Mouse (Mus musculus): Measurements from ENCODE around the gene Rasa3. TPM values are rescaled to one million over a fixed set of nuclear protein-coding genes. Genes with fewer than 3 reads are reported as not detected.

The Rasa3 gene
- polyA plus RNA-seq, 1 experiment from 2014 or later, result 12.0 TPM

DNA sequence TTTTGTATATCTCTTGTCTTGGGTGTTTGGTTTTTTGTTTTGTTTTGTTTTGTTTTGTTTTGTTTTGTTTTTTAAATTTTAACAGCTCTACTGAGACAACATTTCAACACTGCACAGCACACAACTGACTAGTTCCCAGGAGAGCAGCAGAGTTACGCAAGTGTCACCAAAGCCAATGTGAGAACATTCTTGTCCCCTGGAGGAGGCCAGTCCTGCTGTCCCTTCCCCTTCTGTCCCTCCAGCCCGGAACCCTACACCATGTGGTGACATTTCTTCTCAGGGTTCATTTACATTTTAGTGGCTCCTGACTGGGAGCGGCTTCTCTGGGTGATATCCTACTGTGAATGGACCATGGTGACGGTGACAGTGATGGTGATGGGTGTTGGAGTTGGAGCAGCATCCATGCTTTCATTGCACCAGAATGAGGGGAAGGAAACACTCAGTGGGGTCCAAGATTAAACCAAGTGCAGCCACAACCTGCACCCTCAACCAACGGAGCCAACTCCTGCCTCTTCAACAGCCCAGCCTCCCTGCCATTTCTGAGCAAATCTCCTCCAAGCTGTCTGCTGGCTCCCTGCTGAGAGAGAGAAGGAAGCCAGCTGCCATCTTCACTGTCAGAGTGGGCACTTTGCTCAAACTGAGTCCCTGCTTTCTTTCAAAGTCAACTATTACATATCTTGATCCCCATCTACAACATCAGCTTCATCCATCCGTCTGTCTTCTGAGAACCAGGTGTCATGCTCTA is 32.3 kb downstream of the Rasa3 start:
- DNase-seq (ENCODE audit: low spot score), result no peak
- no peak overlapping the region for H3K4me3 ChIP-seq (ENCODE audit: low read depth, low read length)
- ATAC-seq (ENCODE audit: low FRiP score, low TSS enrichment), result no peak
- H3K9me3 ChIP-seq (ENCODE audit: control insufficient read depth, low read length), result no peaks in the 10 kb centered on the region
- no peak overlapping the region for H3K4me2 ChIP-seq (replicated peaks; ENCODE audit: low read depth)
- 62% methylated on average over 6 of the region's 6 CpGs for WGBS
- no peak overlapping the region for H3K9ac ChIP-seq (ENCODE audit: low read length)
- H3K36me3 ChIP-seq (ENCODE audit: control insufficient read depth, insufficient read depth, low read length), result no peaks in the 10 kb centered on the region
- TF ChIP-seq EP300 (optimal IDR thresholded peaks at IDR 0.05) (no peak), CTCF (IDR thresholded peaks at IDR 0.05; ENCODE audit: low read depth) (no peak)
- peak overlapping the region; percentile 85 for H3K27ac ChIP-seq (replicated peaks)
- H3K4me1 ChIP-seq (replicated peaks; ENCODE audit: control insufficient read depth, insufficient read depth), result peaks cover 17% of the 10 kb centered on the region
- no peaks in the 10 kb centered on the region for H3K27me3 ChIP-seq (ENCODE audit: control insufficient read depth, insufficient read depth, low read length)

DNA sequence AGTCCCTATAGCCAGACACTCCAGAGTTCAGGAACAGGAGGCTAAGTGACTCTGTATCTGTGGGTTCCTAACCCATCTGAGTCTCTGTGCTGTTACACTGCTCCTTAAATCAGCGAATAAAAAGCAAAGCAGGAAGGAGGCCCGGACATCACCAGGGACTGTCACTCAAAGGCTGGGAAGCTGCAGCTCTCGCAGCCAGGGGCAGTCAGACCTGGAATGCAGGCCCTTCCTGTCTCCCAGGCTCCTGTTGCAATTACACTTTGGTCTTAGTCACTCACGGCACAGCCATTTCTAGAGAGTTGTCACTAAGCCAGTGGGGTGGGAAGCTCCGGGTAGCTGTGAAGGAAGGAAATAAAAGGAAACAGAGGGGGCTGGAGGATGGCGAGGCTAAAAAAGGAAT is 33.2 kb downstream of the Rasa3 start:
- Histone ChIP-seq H3K9ac (ENCODE audit: low read length) (no peak overlapping the region), H3K27ac (replicated peaks) (peak overlapping the region; percentile 85), H3K9me3 (ENCODE audit: control insufficient read depth, low read length) (no peaks in the 10 kb centered on the region), H3K4me1 (replicated peaks; ENCODE audit: control insufficient read depth, insufficient read depth) (peaks cover 15% of the 10 kb centered on the region), H3K4me3 (ENCODE audit: low read depth, low read length) (no peak overlapping the region), H3K36me3 (ENCODE audit: control insufficient read depth, insufficient read depth, low read length) (no peaks in the 10 kb centered on the region), H3K27me3 (ENCODE audit: control insufficient read depth, insufficient read depth, low read length) (no peaks in the 10 kb centered on the region), H3K4me2 (replicated peaks; ENCODE audit: low read depth) (no peak overlapping the region)
- TF ChIP-seq EP300 (optimal IDR thresholded peaks at IDR 0.05) (no peak), CTCF (IDR thresholded peaks at IDR 0.05; ENCODE audit: low read depth) (peak; percentile 35)
- ATAC-seq (ENCODE audit: low FRiP score, low TSS enrichment) (peak; percentile 35; the same call in 1 of the 2 replicates), DNase-seq (ENCODE audit: low spot score) (no peak)
- 19% methylated on average over 6 of the region's 6 CpGs for WGBS

DNA sequence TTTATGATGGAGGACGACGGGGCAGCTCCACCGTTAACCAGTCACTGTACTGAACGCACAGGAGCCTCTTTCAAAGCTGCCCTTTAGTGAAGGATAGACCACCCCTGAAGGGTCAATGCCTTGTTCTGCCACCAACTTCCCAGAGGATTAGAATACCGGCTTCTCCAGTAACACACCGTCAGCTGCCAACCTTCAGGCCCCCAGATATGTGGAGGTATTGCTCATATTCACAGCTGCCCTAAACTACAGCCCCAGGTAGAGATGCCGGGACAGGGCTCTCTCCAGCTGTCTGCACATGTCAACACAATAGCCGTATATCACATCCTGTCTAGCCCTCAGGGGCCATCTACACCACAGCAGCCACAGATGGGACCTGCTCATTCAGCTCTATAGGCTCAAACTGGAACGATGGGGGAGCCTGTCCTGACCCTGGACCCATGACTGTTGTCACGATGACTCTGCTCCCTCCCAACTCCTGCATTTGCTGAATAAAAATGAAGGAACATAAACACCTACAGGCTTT is 34.7 kb downstream of the Rasa3 start:
- H3K27ac ChIP-seq (replicated peaks), result peak overlapping the region; percentile 69
- H3K4me3 ChIP-seq (ENCODE audit: low read depth, low read length), result no peak overlapping the region
- ATAC-seq (ENCODE audit: low FRiP score, low TSS enrichment) (no peak), DNase-seq (ENCODE audit: low spot score) (no peak)
- H3K4me2 ChIP-seq (replicated peaks; ENCODE audit: low read depth), result no peak overlapping the region
- no peak overlapping the region for H3K9ac ChIP-seq (ENCODE audit: low read length)
- no peaks in the 10 kb centered on the region for H3K36me3 ChIP-seq (ENCODE audit: control insufficient read depth, insufficient read depth, low read length)
- no peaks in the 10 kb centered on the region for H3K9me3 ChIP-seq (ENCODE audit: control insufficient read depth, low read length)
- WGBS, result 58% methylated on average over 10 of the region's 10 CpGs
- no peaks in the 10 kb centered on the region for H3K27me3 ChIP-seq (ENCODE audit: control insufficient read depth, insufficient read depth, low read length)
- TF ChIP-seq CTCF (IDR thresholded peaks at IDR 0.05; ENCODE audit: low read depth) (no peak), EP300 (optimal IDR thresholded peaks at IDR 0.05) (no peak)
- peaks cover 12% of the 10 kb centered on the region for H3K4me1 ChIP-seq (replicated peaks; ENCODE audit: control insufficient read depth, insufficient read depth)

DNA sequence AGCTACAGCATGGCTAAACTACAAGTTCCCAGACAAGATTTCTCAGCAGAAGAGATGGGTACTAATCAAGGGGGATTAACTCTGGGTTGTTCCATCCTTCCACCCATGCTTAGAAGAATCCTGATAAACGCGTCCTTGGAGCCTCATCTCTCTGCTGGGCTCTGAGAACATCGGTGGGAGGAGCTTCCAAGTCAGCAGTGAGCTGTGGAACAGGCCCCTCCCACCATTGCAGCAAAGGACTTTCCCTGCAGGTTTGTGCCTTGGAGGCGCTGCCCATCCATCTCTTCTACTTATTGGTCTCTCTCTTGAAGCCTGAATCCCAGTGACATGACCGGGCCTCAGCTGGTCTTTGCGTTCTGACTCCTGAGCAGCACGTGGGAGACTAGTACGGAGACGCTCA is 36.2 kb downstream of the Rasa3 start:
- WGBS, result 60% methylated on average over 9 of the region's 9 CpGs
- no peak overlapping the region for H3K9ac ChIP-seq (ENCODE audit: low read length)
- TF ChIP-seq EP300 (optimal IDR thresholded peaks at IDR 0.05) (no peak), CTCF (IDR thresholded peaks at IDR 0.05; ENCODE audit: low read depth) (no peak)
- H3K4me1 ChIP-seq (replicated peaks; ENCODE audit: control insufficient read depth, insufficient read depth), result peaks cover 12% of the 10 kb centered on the region
- DNase-seq (ENCODE audit: low spot score) (no peak), ATAC-seq (ENCODE audit: low FRiP score, low TSS enrichment) (no peak; the same call in 1 of the 2 replicates)
- no peak overlapping the region for H3K4me3 ChIP-seq (ENCODE audit: low read depth, low read length)
- peak overlapping the region; percentile 84 for H3K27ac ChIP-seq (replicated peaks)
- no peaks in the 10 kb centered on the region for H3K9me3 ChIP-seq (ENCODE audit: control insufficient read depth, low read length)
- no peaks in the 10 kb centered on the region for H3K36me3 ChIP-seq (ENCODE audit: control insufficient read depth, insufficient read depth, low read length)
- H3K4me2 ChIP-seq (replicated peaks; ENCODE audit: low read depth), result no peak overlapping the region
- no peaks in the 10 kb centered on the region for H3K27me3 ChIP-seq (ENCODE audit: control insufficient read depth, insufficient read depth, low read length)

DNA sequence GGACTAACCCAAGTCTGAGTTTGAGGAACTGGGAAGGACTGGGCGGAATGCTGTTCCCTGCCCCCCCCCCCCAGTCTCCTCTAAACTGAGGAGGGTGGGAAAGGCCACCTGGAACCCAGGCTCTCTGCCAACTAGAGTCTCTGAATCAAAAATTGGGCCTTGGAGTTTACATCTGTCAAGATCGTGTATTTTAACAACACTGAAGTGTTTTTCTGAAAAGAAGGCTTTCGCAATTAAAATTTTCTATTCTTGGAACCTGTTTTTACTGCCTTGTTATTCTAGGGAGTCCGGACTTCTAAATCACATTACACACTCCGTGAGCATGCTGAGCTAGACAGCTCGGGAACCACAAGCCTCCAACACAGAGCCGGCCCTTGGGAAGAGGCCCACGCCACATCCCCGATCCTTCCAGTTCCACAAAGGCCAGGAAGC is 36.9 kb downstream of the Rasa3 start:
- no peak overlapping the region for H3K4me3 ChIP-seq (ENCODE audit: low read depth, low read length)
- H3K4me1 ChIP-seq (replicated peaks; ENCODE audit: control insufficient read depth, insufficient read depth), result peaks cover 12% of the 10 kb centered on the region
- DNase-seq (ENCODE audit: low spot score), result no peak
- H3K27ac ChIP-seq (replicated peaks), result peak overlapping the region; percentile 84
- H3K9ac ChIP-seq (ENCODE audit: low read length), result peak overlapping the region; percentile 13; the same call in 1 of the 2 replicates
- 26% methylated on average over 9 of the region's 9 CpGs for WGBS
- no peaks in the 10 kb centered on the region for H3K36me3 ChIP-seq (ENCODE audit: control insufficient read depth, insufficient read depth, low read length)
- no peaks in the 10 kb centered on the region for H3K9me3 ChIP-seq (ENCODE audit: control insufficient read depth, low read length)
- no peaks in the 10 kb centered on the region for H3K27me3 ChIP-seq (ENCODE audit: control insufficient read depth, insufficient read depth, low read length)
- no peak overlapping the region for H3K4me2 ChIP-seq (replicated peaks; ENCODE audit: low read depth)
- TF ChIP-seq CTCF (IDR thresholded peaks at IDR 0.05; ENCODE audit: low read depth) (no peak), EP300 (optimal IDR thresholded peaks at IDR 0.05) (no peak)
- ATAC-seq (ENCODE audit: low FRiP score, low TSS enrichment), result peak; percentile 80; the same call in 1 of the 2 replicates

DNA sequence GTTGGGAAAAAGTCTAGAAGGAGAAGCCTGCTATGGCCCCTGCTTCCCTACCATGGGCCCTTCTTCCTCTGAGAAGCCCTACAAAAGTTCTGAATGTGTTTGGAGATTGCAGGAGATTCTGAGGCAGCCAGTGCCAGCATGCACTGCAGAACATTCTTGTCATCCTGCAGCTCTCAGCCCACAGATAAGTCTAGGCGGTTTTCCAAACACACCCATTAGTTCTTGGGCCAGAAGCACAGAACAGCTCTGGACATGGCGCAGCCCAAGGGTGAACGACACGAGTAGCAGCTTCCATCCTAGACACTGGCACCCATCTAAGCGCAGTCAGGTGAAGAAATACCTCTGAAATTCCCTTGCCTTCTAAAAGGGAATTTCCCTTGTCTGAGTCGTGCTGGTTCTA is 44.3 kb downstream of the Rasa3 start:
- Histone ChIP-seq H3K27me3 (ENCODE audit: control insufficient read depth, insufficient read depth, low read length) (no peaks in the 10 kb centered on the region), H3K9me3 (ENCODE audit: control insufficient read depth, low read length) (no peaks in the 10 kb centered on the region), H3K4me3 (ENCODE audit: low read depth, low read length) (no peak overlapping the region), H3K4me2 (replicated peaks; ENCODE audit: low read depth) (no peak overlapping the region), H3K27ac (replicated peaks) (no peak overlapping the region), H3K36me3 (ENCODE audit: control insufficient read depth, insufficient read depth, low read length) (0 out of 2 replicates have a peak, but pooled peaks cover 2% of the 10 kb centered on the region), H3K4me1 (replicated peaks; ENCODE audit: control insufficient read depth, insufficient read depth) (no peaks in the 10 kb centered on the region), H3K9ac (ENCODE audit: low read length) (no peak overlapping the region)
- ATAC-seq (ENCODE audit: low FRiP score, low TSS enrichment) (no peak), DNase-seq (ENCODE audit: low spot score) (no peak)
- 89% methylated on average over 6 of the region's 6 CpGs for WGBS
- TF ChIP-seq EP300 (optimal IDR thresholded peaks at IDR 0.05) (no peak), CTCF (IDR thresholded peaks at IDR 0.05; ENCODE audit: low read depth) (no peak)
